Mouse (Mus musculus): ENCODE measurements around the gene Praf2. TPM values are rescaled to one million over a fixed set of nuclear protein-coding genes. Genes with fewer than 3 reads are reported as not detected.
"Not testable (repeated sequence)": the region's sequence is repeated elsewhere in the genome, so short reads cannot be mapped to it uniquely, and the experiment has no call there.

Gene Praf2
- total and polyA plus RNA-seq, 3 experiments, result 25.7 to 49.1 (median 40.6) TPM

DNA sequence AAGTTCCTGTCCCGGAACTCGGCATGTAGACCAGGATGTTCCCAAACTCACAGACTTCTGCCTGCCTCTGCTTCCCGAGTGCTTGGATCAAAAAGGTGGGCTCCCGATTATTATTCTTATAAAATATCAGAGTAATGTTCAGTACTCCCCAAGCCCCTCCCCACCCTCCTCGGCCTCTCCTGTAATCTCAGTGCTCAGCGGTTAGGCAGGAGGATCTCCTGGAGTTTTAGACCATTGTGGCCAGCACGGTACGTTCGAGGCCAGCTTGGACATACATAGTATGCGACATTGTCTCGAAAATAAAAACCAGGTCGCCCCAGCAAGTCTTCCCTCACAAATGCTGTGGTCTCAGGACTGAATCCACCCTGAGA is 14.5 kb upstream of the Praf2 start:
- in situ Hi-C loops (cut with MboI; ENCODE audit: low pct_ligation_motif_present, low pct_unique_long_range_greater_than_20kb, low sequenced_read_pairs); H3K27me3 ChIP-seq (replicated peaks); H3K79me2 ChIP-seq (replicated peaks; ENCODE audit: control insufficient read depth, extremely low read depth, insufficient read depth, poor library complexity, severe bottlenecking); H3K9me3 ChIP-seq (replicated peaks; ENCODE audit: low read length); H3K27ac ChIP-seq (ENCODE audit: insufficient read depth, low read depth); DNase-seq (ENCODE audit: extremely low read depth); H3K36me3 ChIP-seq (replicated peaks in 1 of 2; ENCODE audit: control insufficient read depth in 1 of 2, insufficient read depth in 1 of 2, low read length in 1 of 2); dilution Hi-C loops (cut with MboI; ENCODE audit: extremely low pct_ligation_motif_present, extremely low pct_unique_long_range_greater_than_20kb, low sequenced_read_pairs); H3K4me1 ChIP-seq (ENCODE audit: control insufficient read depth in 1 of 2, insufficient read depth in 2 of 2): not testable (repeated sequence)
- H3K4me2 ChIP-seq (ENCODE audit: insufficient read depth, low read depth, poor library complexity, severe bottlenecking), result peak overlapping the region; percentile 44; the same call in 1 of the 2 replicates
- peak overlapping the region; percentile 76; the same call in 1 of the 2 replicates for H3K9ac ChIP-seq (ENCODE audit: insufficient read depth, low read depth)
- peak overlapping the region; percentile 47 to 57 (median 53) for H3K4me3 ChIP-seq (replicated peaks in 1 of 3; ENCODE audit: low read depth in 2 of 3, low read length in 2 of 3, poor library complexity in 1 of 3)

DNA sequence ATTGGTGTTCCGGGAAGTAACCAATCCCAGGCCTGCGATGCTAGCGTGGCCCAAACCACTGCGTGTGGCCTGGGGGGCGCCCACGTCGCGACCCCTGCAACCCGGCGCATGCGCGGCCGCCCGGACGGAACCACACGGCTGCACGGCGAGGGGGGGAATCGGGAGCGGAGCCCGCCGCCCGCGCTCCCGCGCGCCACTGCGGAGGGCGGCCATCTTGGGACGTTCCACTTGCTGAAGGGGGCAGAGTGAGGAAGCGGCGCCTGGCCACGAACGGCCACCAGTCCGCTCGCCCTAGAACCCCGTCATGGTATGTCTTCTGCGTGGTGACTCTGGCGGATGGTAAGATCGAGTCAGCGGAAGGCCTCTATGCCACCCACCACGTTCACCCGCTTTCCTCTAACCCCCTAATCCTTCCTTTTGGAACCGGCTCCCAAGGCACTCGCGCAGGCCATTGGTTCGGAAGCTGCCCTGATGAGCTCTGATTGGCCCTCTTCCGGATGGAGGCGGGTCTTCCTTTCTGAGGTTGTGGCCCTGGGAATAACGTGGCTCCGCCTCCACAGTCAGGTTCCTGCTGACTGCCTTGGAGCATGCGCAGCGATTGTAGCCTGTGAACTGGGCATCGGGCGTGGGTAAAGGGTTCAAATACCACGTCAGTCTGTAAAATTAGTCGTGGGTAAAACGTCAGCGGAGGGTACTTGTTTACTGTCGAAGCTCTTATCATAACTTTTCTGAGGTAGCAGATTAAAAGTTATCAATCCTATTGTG is 13.9 kb upstream of the Praf2 start, which contains the start of gene Wdr45:
TSS of gene Wdr45 (plus strand) at position 199 of the 765 bp plus-strand sequence.
- H3K36me3 ChIP-seq (replicated peaks in 1 of 2; ENCODE audit: control insufficient read depth in 1 of 2, insufficient read depth in 1 of 2, low read length in 1 of 2); H3K9me3 ChIP-seq (replicated peaks; ENCODE audit: low read length); H3K27me3 ChIP-seq (replicated peaks); in situ Hi-C loops (cut with MboI; ENCODE audit: low pct_ligation_motif_present, low pct_unique_long_range_greater_than_20kb, low sequenced_read_pairs); dilution Hi-C loops (cut with MboI; ENCODE audit: extremely low pct_ligation_motif_present, extremely low pct_unique_long_range_greater_than_20kb, low sequenced_read_pairs); H3K4me1 ChIP-seq (ENCODE audit: control insufficient read depth in 1 of 2, insufficient read depth in 2 of 2); H3K79me2 ChIP-seq (replicated peaks; ENCODE audit: control insufficient read depth, extremely low read depth, insufficient read depth, poor library complexity, severe bottlenecking): not testable (repeated sequence)
- peak within 1 kb of the TSS; percentile 60 for H3K27ac ChIP-seq (ENCODE audit: insufficient read depth, low read depth)
- H3K4me2 ChIP-seq (ENCODE audit: insufficient read depth, low read depth, poor library complexity, severe bottlenecking), result peak within 1 kb of the TSS; percentile 46
- TF ChIP-seq TBP (conservative IDR thresholded peaks at IDR 0.05; ENCODE audit: low read depth, low read length) (0 out of 2 replicates have a peak, but pooled peaks have one; percentile 20), NRF1 (IDR thresholded peaks at IDR 0.05; ENCODE audit: low read depth, low read length) (peak; percentile 94), ELF1 (IDR thresholded peaks at IDR 0.05; ENCODE audit: low read depth, low read length) (peak; percentile 50), CHD1 (IDR thresholded peaks at IDR 0.05; ENCODE audit: low read depth, low read length) (peak; percentile 72; the same call in 1 of the 2 replicates), MYC (IDR thresholded peaks at IDR 0.05; ENCODE audit: low read depth, low read length) (0 out of 2 replicates have a peak, but pooled peaks have one; percentile 26), POLR2A (IDR thresholded peaks at IDR 0.05; ENCODE audit: low read depth, low read length) (peak; percentile 67)
- peak within 1 kb of the TSS; percentile 76 for H3K9ac ChIP-seq (ENCODE audit: insufficient read depth, low read depth)
- peak; percentile 96 for DNase-seq (ENCODE audit: extremely low read depth)
- peak within 1 kb of the TSS; percentile 47 to 57 (median 57) for H3K4me3 ChIP-seq (replicated peaks in 1 of 3; ENCODE audit: low read depth in 2 of 3, low read length in 2 of 3, poor library complexity in 1 of 3)

DNA sequence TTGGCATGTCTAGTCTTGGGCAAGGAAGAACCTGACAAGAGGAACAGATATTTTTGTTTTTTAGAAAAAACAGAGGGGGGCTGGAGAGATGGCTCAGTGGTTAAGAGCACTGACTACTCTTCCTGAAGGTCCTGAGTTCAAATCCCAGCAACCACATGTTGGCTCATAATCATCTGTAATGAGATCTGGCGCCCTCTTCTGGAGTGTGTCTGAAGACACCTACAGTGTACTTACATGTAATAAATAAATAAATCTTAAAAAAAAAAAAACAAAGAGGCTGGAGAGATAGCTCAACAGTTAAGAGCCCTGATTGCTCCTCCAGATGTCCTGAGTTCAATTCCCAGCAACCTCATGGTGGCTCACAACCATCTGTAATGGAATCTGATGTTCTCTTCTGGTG is 12.2 kb upstream of the Praf2 start:
- H3K4me1 ChIP-seq (ENCODE audit: control insufficient read depth in 1 of 2, insufficient read depth in 2 of 2); H3K4me2 ChIP-seq (ENCODE audit: insufficient read depth, low read depth, poor library complexity, severe bottlenecking); in situ Hi-C loops (cut with MboI; ENCODE audit: low pct_ligation_motif_present, low pct_unique_long_range_greater_than_20kb, low sequenced_read_pairs); DNase-seq (ENCODE audit: extremely low read depth); H3K9ac ChIP-seq (ENCODE audit: insufficient read depth, low read depth); H3K27ac ChIP-seq (ENCODE audit: insufficient read depth, low read depth); H3K79me2 ChIP-seq (replicated peaks; ENCODE audit: control insufficient read depth, extremely low read depth, insufficient read depth, poor library complexity, severe bottlenecking); H3K36me3 ChIP-seq (replicated peaks in 1 of 2; ENCODE audit: control insufficient read depth in 1 of 2, insufficient read depth in 1 of 2, low read length in 1 of 2); H3K27me3 ChIP-seq (replicated peaks); H3K4me3 ChIP-seq (replicated peaks in 1 of 3; ENCODE audit: low read depth in 2 of 3, low read length in 2 of 3, poor library complexity in 1 of 3); H3K9me3 ChIP-seq (replicated peaks; ENCODE audit: low read length); dilution Hi-C loops (cut with MboI; ENCODE audit: extremely low pct_ligation_motif_present, extremely low pct_unique_long_range_greater_than_20kb, low sequenced_read_pairs): not testable (repeated sequence)

Data from CH12.LX (cell line).